Mouse (Mus musculus) C2C12 (cell line): Measurements from ENCODE around the gene Il24.

Experiments used
- CTCF ChIP-seq: IDR thresholded peaks from one replicate; pipeline ENCODE4 v1.5.1; 2011; ENCODE audit not compliant: control insufficient read depth, insufficient read depth, insufficient read length
- MAX ChIP-seq: IDR thresholded peaks from one replicate; pipeline ENCODE4 v1.6.1; 2011; ENCODE audit warnings: mild to moderate bottlenecking, control low read depth
- MYOD1 ChIP-seq: IDR thresholded peaks from one replicate; pipeline ENCODE4 v1.6.1; 2011; ENCODE audit warnings: low read depth; ENCODE audit not compliant: control insufficient read depth, insufficient read length
- MYOG ChIP-seq: IDR thresholded peaks from one replicate; pipeline ENCODE4 v1.6.1; 2011; ENCODE audit not compliant: control insufficient read depth, insufficient read length; ENCODE audit errors: extremely low read depth
- USF1 ChIP-seq: IDR thresholded peaks from one replicate; pipeline ENCODE4 v1.6.1; 2011; ENCODE audit warnings: low read depth, mild to moderate bottlenecking, control low read depth, moderate library complexity

DNA sequence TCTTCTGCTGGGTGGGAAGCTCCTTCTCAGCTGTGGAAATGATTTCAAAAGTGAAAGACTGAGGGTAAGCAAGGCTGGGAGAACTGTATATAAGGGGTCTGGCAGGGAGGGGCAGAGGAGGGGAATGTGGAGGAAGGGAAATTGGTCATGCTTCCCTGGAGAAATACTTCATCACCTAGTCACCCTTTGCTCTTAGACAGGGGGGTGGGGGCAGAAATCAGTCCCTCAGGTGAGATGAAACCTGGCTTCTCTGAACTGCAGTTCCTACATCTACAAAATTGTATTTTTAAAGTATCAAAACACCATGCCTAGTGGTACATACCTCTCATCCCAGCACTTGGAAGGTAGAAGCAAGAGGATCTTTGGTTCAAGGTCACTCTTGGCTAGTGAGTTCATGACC is at the start of gene Il24:
- TF ChIP-seq CTCF (no peak), MYOD1 (no peak), USF1 (no peak), MYOG (no peak), MAX (no peak)
